Mouse (Mus musculus): ENCODE data around the gene Faf1.

GRCm38 (mm10) chr4:109989213-109989612, 312.8 kb downstream of the Faf1 start:
- TF ChIP-seq CTCF (conservative IDR thresholded peaks at IDR 0.05; ENCODE audit: low read length) (peak; percentile 37), POU5F1 (IDR thresholded peaks at IDR 0.05; ENCODE audit: borderline replicate concordance, low read length) (no peak)
